Mouse (Mus musculus): ENCODE data around the gene Slc30a10.

DNA sequence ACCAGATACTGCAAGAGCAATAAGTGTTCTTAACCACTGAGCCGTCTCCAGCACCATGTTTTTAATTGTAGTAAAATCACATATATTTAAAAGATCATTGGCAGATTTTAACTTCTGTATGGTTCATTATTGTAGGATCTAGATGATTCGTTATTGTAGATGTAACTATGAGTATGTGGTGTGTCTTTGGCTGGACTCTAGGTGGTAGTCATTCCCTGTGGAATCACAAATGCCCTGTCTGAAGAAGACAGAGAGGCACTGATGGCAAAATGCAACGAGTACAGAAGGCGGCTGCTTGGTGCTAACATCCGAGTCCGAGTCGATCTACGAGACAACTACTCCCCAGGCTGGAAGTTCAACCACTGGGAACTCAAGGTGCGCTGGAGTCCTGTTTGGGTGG is 36.6 kb upstream of the Slc30a10 start:
- TF ChIP-seq CTCF (IDR thresholded peaks at IDR 0.05; ENCODE audit: borderline replicate concordance, control insufficient read depth, extremely low read depth, insufficient read depth, low read length, poor library complexity) (no peak), POLR2A (IDR thresholded peaks at IDR 0.05; ENCODE audit: control insufficient read depth, extremely low read depth, insufficient read depth, low read length, poor library complexity) (no peak)

Data from thymus, adult 2 months (tissue).